Mouse (Mus musculus) right cerebral cortex, postnatal 36 days (tissue): ENCODE data around the gene Maneal.

Experiments
- DNase-seq, 2 experiments: peaks; one replicate each; pipeline ENCODE4 v3.0.0; 2022; ENCODE audit warnings: low spot score in 2 of 2, mixed read lengths in 1 of 2

Maneal gene

DNA sequence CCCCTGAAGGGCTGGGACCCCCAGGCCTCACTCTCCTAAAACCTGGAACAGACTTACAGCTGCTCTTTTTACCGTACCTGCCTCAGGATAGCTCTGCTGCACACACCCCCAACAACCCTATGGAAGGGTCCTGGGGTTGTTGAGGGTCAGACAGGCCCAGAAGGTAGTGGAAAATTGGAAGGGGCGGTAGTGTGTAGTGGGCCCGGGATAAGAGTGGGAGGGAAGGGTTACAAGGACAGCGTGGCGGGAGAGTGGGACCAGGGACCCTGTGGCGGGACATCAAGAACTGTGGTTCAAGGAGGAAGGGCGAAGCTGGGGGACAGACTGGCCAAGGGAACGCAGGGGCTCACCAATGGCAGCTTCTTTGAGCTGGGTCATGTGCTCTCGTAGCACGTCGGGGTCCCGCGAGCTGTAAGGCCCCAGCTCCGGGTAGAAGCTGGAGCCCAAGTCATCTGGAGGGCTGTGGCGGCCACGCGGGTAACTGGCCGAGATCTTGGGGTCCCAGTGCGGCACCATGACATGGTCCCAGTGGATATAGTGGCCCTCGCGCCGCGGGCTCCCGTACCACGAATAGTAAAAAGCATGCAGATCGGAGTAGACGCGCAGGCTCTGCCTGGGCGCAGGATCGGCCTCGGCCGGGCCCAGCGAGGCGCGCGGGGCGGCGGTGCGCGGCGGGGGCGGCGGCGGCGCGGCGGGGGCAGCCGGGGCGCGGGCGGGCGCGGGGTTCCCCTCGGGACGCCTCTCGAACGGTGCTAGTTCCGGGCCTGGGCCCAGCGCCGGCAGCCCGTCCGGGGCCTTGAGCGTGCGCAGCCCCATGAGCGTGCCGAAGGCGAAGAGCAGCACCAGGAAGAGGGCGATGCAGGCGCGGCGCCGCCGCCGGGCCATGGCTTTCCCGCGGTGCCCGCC is at the start of gene Maneal:
Maneal (minus strand) TSS at position 889 of the 906 bp plus-strand sequence.
- DNase-seq = no peak

DNA sequence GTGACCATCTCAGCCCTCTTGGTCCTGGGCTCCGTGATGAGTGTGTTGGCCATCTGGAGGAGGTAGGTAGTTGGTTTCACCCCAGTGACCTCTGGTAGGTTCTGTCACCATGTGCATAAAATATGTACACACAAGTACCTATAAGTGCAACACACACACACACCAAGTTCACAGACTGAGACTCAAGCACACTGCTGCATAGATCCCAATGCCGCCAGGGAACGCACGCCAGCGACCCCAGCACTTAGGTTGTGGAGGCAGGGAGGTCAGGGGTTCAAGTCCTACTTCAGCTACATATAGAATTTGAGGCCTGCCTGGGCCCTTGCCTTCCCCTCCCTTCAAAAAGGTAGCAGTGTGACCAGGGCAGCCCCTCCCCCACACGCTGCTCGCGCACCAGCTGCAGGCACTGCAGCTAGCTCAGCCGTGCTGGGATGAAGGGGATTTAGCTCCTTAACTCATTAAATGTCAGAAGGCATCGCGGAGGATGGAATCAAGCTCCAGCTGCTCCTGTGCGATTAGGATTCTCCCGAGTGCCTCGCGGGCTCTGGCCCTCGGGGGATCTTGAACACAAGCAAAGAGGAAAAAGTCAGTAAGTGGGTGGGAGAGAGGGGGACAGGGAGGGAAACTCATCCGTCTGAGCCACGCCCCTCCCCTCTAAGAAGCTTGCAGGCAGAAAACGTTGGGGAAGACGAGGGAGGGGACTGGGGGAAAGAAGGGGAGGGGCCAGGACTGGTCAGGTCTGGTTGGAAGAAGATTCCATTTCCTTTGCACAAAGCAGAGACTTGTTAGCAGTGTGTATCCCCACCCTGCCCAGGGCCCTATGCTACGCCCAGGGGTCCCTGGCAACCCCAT is 44.2 kb upstream of the Maneal start:
- no peak for DNase-seq

DNA sequence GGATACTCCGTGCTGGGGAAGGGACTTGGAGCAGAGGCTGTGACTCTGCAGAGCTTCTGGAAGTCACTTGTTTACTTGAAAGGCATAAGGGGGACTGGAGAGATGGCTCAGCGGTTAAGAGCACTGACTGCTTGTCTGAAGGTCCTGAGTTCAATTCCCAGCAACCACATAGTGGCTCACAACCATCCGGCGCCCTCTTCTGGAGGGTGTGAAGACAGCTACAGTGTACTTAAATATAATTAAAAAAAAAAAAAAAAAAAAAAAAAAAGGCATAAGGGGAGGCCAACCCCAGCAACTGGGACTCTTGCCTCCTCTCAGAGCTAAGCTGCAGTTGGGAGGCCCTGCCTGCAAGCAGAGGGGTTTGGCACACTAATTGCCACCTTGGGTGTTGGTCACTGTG is 43.4 kb upstream of the Maneal start:
- DNase-seq = no peak

DNA sequence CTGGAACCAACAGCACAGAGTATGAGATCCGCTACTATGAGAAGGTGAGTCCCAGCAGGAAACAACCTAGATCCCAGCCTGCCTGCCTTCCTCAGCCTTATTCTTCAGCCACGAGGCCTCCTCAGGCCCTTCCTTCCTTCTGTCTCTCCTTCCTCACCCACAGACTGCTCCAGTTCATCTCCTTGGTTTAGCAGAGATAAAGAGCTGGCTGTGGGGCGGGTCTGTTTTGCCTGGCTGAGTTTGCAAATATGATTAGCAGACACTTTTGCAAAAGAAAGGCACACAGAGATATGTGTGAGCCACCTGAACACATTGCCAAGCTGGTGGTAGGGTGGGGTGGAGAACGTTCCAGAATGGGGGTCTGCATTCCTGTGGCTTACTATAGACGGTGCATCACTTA is 37.9 kb upstream of the Maneal start:
- DNase-seq = no peak

DNA sequence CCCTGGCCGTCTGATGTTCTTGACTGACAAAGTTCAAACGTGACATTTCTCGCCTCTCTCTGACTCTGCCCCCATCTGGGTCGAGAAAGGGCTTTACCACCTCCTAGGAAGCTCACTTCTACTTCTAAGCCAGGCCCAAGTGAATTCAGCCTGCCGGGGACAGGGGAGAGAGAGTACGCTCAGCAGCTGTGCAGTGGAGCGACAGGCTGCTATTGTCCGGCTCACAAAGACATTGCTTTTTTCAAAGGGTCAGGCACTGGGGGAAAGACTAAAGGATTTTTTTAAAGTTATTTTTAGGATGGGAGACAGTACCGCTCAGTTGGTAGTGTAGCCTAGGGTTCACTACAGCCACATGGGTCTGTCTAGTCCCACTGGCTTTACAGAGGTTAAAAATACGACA is 36.5 kb upstream of the Maneal start:
- DNase-seq = no peak

DNA sequence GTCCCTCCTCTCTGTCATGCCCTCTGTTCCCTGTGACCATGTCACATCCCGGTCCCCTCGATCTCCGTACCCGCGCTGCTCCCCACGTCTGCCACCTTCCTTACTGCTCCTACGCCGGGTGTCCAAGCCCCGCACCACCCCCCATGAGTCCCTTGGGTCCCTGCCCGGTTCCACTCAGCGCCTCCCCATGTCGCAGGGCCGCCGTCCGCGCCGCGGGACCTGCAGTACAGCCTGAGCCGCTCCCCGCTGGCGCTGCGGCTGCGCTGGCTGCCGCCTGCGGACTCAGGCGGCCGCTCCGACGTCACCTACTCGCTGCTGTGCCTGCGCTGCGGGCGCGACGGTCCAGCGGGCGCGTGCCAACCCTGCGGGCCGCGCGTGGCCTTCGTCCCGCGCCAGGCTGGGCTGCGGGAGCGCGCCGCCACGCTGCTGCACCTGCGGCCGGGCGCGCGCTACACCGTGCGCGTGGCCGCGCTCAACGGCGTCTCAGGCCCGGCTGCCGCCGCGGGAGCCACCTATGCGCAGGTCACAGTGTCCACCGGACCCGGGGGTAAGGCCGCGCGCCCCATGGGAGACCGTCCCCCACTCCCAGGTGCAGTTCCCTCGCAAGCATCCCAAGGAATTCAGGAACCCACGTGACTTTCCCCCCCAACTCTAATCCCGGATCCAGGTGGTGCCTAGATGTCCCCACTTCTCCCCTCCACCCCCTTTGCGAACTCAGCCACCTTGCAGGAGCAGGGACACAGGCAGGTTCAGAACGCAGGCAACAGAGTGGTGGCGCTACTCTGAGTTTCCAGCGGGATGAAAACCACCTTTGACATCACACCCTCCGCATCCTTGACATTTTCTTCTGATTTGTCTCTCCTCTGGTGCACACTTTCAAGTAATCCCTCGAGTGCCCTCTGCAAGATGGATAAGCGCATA is 32.8 kb upstream of the Maneal start:
- peak; percentile 58 to 70 for DNase-seq

DNA sequence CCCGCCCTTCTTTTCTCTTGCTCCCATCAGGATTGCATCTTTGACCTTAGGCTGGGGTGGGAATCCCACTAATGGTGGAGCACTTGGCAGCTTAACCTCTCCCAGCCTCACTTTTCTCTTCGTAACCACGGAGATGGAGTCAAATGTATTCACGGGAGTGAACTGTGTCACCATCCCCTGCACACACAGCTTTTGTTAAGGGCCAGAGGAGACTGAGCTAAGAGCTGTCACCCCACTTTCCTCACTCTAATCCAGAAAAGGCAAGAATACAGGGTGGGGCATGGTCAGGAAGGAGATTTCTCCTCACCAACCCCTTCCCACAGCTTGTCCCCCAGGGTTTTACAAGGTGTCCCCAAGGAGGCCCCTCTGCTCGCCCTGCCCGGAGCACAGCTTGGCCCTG is 31.8 kb upstream of the Maneal start:
- no peak for DNase-seq

DNA sequence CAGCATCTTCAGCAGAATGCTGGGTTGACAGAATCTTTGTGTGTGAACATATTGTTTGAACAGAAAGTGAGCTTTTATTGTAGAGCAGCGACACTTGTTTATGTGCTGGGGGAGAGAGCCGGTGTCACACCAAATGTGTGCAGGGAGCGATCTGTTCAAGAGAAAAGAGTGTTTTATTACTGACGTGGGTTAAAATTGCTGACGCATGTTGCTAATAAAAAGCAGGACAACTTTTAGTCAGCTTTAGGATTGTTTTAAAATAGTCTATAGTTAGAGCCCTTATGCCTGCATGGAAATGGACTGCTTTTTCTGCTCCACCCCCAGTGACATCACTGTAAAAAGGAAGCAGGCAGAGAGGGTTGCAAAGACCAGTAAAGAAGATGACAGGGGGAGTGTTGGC is 28.9 kb upstream of the Maneal start:
- no peak for DNase-seq

DNA sequence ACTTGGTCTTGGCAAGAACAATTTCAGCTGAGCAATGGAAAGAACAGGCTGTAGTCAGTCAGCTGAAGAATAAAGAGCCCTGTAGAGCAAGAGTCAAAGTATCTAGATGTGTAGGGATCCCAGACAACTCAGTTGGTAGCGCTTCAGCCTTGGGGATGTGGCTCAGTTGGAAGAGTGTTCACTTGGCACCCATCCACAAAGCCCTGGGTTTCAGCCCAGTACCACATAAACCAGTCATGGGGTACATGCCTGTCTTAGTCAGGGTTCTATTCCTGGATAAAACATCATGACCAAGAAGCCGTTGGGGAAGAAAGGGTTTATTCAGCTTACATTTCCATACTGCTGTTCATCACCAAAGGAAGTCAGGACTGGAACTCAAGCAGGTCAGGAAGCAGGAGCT is 28.0 kb upstream of the Maneal start:
- no peak for DNase-seq

DNA sequence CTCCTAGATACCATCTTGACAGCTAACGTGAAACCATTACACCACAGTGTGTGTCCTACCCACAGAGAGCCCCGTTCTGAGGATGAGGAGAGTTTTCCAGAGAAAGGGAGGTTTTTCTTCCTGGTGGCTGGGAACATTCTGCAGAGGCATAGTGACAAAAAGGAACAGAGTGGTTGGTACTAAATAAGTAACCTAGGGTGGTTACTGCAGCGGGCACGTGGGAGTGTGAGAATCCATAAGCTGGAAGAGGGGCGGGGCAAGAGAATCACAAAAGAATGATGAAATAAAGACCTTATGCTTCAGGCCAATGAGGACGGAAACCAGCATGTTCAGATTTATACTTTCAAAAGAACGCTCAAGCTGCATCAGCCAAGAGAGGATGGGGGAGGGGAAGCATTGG is 26.7 kb upstream of the Maneal start:
- DNase-seq = peak; percentile 45 to 68

DNA sequence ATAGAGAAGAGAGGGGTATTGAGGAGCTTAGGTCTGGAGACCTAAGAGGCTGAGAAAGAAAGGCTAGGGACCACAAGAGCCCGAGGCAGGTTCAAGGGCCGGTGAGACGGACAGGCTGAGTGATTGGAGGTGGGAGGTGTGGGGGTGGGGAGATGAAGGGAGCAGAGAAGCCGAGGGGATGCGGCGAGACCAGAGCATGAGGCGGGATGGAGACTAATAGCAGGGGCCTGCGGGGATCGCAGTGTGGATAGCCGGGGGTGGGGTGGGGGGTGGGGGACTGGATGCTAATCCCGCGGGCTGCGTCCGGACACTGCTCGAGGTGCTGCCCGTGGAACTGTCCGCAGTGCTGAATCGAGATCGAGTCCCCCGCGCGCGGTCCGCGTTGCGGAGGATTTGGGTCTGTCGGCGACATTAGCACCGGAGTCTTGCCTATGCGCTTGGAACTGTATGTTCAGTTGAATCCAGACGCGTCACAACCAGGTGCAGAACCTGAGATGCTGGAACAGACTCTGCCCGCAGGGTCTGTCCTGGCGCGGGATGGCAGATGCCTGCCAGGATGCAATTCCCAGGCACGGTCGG is 20.3 kb upstream of the Maneal start:
- DNase-seq = no peak

DNA sequence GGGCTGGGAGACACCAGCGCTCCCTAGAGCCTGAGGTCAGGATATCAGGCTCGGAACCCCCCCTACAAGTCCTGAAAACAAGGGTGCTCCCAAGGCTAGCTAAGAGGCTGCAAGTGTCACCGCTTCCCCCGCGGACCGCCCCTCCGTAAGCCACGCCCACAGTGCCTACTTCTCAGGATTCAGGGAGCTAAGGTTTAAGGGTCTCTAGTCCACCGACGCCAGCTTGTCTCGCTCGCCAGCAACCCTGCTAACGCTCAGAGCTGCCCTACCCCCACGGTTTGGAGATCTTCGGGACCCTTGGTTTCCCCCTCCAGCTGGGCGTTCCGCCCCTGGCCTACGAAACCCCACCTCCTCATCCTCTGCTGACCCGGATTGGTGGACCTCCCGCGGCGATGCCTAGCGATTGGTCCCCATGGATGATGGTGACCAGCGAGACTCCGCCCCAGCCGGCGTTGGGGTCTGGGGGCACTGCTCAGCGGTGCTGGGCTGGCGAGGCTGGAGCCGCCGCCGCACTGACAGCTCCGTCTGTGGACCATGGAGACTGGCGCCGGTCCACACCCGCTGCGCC is 19.5 kb upstream of the Maneal start:
- peak; percentile 72 to 82 for DNase-seq

DNA sequence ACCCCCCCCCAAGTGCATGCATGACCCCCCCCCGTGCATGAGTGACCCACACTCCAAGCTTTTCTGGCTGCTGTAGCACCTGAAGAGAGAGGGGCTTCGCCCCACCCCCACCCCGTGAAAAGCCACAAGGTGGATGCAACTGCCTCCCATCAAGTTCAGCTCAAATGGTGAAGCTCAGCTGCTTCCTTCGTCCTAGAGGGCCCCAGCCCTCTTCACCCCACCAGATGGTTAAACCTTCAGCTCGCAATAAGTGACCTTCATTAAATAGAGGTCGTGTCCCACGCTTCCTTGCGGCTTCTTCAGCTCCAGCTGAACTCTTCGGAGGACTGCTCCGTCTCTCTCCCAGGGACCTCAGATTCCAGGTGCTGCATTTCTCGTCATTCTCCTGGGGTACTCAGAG is 18.6 kb upstream of the Maneal start, which contains the start of gene Epha10:
Epha10 (plus strand) TSS at position 301 of the 400 bp plus-strand sequence.
- DNase-seq = no peak

DNA sequence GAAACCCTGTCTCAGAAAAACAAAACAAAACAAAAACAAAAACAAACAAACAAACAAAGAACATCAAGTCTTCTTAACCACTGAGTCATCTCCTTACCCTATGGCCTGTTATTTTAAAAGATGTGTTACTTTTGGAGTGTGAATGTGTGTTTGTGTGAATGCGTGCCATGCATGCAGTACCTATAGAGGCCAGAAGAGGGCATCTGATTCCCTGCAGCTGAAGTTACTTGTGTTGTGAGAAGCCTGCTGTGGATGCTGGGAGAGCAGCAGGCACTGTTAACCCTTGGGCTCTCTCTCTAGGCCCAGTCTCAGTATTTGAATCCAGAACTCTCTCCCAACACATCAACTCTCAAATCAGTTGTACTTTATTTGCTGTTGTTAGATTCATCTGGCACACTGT is 10.7 kb upstream of the Maneal start:
- DNase-seq = no peak

DNA sequence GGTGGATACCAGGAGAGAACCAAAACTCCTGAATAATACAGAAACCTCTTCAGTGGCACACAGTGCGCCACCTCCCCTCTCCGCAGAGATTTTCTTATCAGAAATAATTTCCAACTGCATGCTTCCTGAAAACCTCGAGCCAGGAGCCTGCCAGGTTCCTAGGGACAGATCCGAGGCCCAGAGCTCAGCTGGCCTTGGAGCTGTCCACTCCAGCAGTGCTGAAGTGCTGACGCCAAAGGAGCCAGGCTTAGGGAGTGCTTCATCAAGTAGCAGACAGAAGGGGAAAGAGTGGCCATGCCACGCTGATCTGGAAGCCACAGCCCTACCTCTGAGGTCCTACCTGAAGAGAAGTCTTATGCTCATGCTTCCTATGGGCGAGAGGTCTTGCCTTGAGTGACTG is 1.5 kb downstream of the Maneal start:
- no peak for DNase-seq

DNA sequence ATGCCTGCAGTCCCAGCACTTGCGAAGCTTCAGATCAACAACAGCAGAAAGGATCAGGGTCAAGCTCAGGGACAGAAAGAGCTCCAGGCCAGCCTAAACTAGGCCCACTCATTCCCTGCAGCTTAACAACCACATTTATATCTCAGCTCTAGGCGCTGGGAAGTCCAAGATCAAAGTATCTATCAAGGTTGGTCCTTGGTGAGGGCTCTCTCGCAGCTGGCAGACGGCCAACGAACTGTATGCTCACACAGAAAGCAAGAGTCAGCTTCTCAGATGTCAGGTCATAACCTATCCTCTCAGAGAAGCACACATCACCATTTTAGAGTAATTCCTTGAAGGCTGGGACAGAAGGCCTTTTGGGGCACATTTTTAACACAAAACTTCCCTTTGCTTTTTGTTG is 3.6 kb downstream of the Maneal start:
- no peak for DNase-seq

DNA sequence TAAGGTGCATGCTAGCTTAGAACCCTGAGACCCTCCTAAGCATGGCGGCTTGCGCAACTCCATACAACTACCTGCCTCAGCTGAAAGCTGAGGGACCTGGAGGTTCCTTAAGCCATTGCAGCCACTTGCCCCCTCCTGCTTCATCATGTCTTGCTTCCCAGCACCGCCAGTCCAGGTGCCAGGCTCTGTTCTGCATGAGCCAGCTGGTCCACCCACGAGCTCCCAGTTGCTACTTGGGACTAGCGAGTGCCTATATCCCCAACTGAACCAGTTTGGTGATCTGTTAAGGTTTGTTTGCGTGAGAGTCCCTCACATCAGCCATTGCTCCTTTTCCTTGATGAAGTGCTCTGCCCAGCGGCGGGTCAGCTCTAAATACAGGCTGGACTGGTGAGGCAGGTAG is 5.7 kb downstream of the Maneal start:
- no peak for DNase-seq

DNA sequence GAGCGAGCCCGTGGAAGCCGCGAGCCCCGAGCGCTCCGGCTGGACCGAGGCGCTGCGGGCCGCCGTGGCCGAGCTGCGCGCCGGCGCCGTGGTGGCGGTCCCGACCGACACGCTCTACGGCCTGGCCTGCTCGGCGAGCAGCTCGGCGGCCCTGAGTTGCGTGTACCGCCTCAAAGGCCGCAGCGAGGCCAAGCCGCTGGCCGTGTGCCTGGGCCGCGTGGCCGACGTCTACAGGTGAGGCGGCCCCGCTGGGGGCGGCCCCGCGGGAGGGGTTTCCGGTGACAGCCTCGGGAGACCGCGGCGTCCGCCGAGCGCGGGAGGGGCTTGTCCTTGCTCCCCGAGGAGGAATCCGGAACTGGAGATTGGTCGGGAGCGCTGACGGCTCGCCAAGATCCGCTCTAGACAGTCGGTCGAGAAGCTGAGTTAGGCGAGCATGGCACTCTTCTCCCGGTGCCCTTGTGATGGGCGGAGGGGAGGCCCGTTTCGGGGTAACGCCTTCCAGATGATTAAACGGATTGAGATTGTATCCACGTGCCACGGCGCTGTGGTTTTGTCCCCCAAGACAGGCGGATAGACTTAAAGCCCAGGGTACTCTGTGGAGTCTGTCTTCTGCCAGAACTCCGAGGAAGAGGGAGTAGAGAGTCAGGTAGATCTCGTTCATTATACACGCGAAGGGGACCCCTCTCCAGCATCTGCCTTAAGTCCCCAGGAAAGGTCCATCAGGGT is 10.9 kb downstream of the Maneal start, which contains the start of gene 1110065P20Rik:
1110065P20Rik (minus strand) TSS at position 264 of the 726 bp plus-strand sequence.
- DNase-seq = peak; percentile 61 to 77

DNA sequence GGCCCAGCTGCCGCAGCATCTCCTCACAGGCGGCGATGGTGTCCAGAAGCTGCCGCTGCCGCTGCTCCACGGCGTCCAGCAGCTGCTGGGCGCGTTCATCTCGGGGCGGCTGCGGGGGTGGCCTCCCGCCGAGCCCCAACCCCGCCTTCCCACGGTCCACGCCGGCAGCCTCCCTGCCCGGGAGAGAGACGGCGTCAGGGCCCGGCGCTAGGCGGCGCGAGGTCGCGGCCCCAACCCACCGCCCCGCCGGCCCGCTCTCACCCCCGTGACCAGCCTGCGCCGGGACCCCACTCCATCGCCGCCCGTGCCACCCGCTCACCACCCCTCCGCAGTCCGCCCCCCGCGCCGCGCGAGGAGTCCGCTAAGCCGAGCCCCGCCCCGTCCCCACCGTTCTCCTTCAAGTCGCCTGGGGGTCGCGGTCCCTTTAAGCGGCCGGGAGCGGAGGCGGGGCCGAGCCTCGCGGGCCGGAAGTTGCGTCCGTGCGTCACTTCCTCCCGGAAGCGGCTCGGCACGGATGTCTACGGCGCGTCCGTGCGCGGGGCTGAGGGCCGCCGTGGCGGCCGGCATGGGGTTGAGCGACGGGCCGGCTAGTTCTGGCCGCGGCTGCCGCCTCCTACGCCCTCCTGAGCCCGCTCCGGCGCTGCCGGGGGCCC is 11.6 kb downstream of the Maneal start, which contains the start of gene Yrdc:
Yrdc (plus strand) TSS at position 419 of the 653 bp plus-strand sequence.
- DNase-seq = peak; percentile 92
